Mouse (Mus musculus) C2C12 (cell line): Measurements from ENCODE around the gene Nln.

ENCODE experiments used
- CEBPB ChIP-seq: IDR thresholded peaks from one replicate; pipeline ENCODE4 v1.6.1; 2011; ENCODE audit warnings: low read depth, mild to moderate bottlenecking, control low read depth, moderate library complexity
- CTCF ChIP-seq: IDR thresholded peaks from one replicate; pipeline ENCODE4 v1.5.1; 2011; ENCODE audit not compliant: control insufficient read depth, insufficient read depth, insufficient read length
- MYOD1 ChIP-seq: IDR thresholded peaks from one replicate; pipeline ENCODE4 v1.6.1; 2011; ENCODE audit warnings: low read depth; ENCODE audit not compliant: control insufficient read depth, insufficient read length
- USF1 ChIP-seq: IDR thresholded peaks from one replicate; pipeline ENCODE4 v1.6.1; 2011; ENCODE audit warnings: low read depth, mild to moderate bottlenecking, control low read depth, moderate library complexity

DNA sequence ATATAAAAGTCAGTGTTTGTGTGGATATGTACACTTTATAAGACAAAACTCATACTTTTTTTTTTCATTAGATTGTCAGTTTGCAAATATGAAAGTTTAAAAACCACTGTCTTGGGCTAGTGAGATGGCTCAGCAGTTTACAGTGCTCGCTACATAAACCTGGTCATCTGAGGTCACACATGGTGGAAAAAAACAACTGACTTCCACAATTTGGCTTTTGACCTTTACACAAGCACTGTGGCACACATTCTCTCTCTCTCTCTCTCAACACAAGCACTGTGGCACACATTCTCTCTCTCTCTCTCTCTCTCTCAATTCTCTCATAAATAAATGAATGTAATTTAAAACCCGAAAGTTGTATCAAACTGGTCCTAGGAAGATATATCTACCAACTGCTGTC is 23.1 kb upstream of the Nln start:
- no peak for TF ChIP-seq CTCF
- TF ChIP-seq USF1 = no peak
- TF ChIP-seq MYOD1 = no peak
- no peak for TF ChIP-seq CEBPB
